In genomic region chrX:166479365-166479983, GRCm38 (mm10) we compare ENCODE assay signal across 8 mouse cellular contexts. TPM values are rescaled to one million over a fixed set of nuclear protein-coding genes. Genes with fewer than 3 reads are reported as not detected.
DNase-seq lines count a peak whose midpoint lies in the region; ATAC-seq lines count a peak whose summit lies in the region.

Gene Rab9 (minus strand): TSS chrX:166479867.

- 0 out of 2 replicates have a peak, but pooled peaks cover 5% of the 10 kb centered on the region for H3K27me3 ChIP-seq in embryonic facial prominence, embryonic 14.5 days (replicated peaks; ENCODE audit: control insufficient read depth, insufficient read depth, low read length)
- H3K27me3 ChIP-seq in limb, embryonic 15.5 days, result no peaks in the 10 kb centered on the region

- H3K4me2 ChIP-seq in embryonic facial prominence, embryonic 14.5 days (ENCODE audit: low read depth, low read length), result peak within 1 kb of the TSS; percentile 56
- H3K4me2 ChIP-seq in limb, embryonic 15.5 days, result peak within 1 kb of the TSS; percentile 45

- H3K36me3 ChIP-seq in embryonic facial prominence, embryonic 14.5 days (ENCODE audit: control insufficient read depth, insufficient read depth, low read length), result no peaks in the 10 kb centered on the region
- H3K36me3 ChIP-seq in limb, embryonic 15.5 days, result no peaks in the 10 kb centered on the region

- peak within 1 kb of the TSS; percentile 62 for H3K4me3 ChIP-seq in embryonic facial prominence, embryonic 14.5 days (ENCODE audit: low read depth, low read length)
- peak within 1 kb of the TSS; percentile 57 for H3K4me3 ChIP-seq in limb, embryonic 15.5 days

- 20% methylated on average over 32 of the region's 41 CpGs for WGBS in embryonic facial prominence, embryonic 14.5 days
- 24% methylated on average over 40 of the region's 41 CpGs for WGBS in limb, embryonic 15.5 days

- peak; percentile 91 for DNase-seq in 3T3-L1 (ENCODE audit: low read depth, low spot score)
- DNase-seq in adrenal gland, postnatal 4 days (ENCODE audit: low spot score in 2 of 2), result peak; percentile 71 to 76
- DNase-seq in embryonic facial prominence, embryonic 14.5 days (ENCODE audit: low spot score), result peak; percentile 96
- DNase-seq in heart, adult 8-10 months (ENCODE audit: low spot score), result peak; percentile 86
- DNase-seq in kidney, adult 9 months, result peak; percentile 95
- DNase-seq in monocyte, adult 2 months (ENCODE audit: low read depth in 1 of 2, low spot score in 2 of 2), result peak; percentile 73 to 83
- peak; percentile 91 to 93 for DNase-seq in spleen, postnatal 36 days (ENCODE audit: low spot score in 2 of 2)

- H3K4me1 ChIP-seq in embryonic facial prominence, embryonic 14.5 days (ENCODE audit: control insufficient read depth, insufficient read depth, low read length), result no peaks in the 10 kb centered on the region
- H3K4me1 ChIP-seq in limb, embryonic 15.5 days, result no peaks in the 10 kb centered on the region

- peak within 1 kb of the TSS; percentile 84 for H3K27ac ChIP-seq in embryonic facial prominence, embryonic 14.5 days (replicated peaks; ENCODE audit: low read depth, low read length)
- H3K27ac ChIP-seq in limb, embryonic 15.5 days, result peak within 1 kb of the TSS; percentile 85

- peak within 1 kb of the TSS; percentile 78 for H3K9ac ChIP-seq in embryonic facial prominence, embryonic 14.5 days (ENCODE audit: low read depth, low read length)
- H3K9ac ChIP-seq in limb, embryonic 15.5 days, result peak within 1 kb of the TSS; percentile 63

- no peaks in the 10 kb centered on the region for H3K9me3 ChIP-seq in embryonic facial prominence, embryonic 14.5 days (ENCODE audit: control insufficient read depth, low read length)
- H3K9me3 ChIP-seq in limb, embryonic 15.5 days, result no peaks in the 10 kb centered on the region

- ATAC-seq in embryonic facial prominence, embryonic 14.5 days (ENCODE audit: low read depth), result peak; percentile 99
- ATAC-seq in limb, embryonic 15.5 days (ENCODE audit: insufficient number of reproducible peaks, low FRiP score, low TSS enrichment, low read depth), result peak; percentile 99

RNA-seq across cellular contexts. Expression of gene Rab9, which starts in this region (rescaled TPM):
- total RNA-seq in adrenal gland, postnatal 4 days (2021), result 10 to 100 TPM; 44.0 to 44.5 TPM
- polyA plus RNA-seq in embryonic facial prominence, embryonic 14.5 days (2014; fragmentation: Nextera tagmentation; extraction: Ambion mirVana), result 55.7 and 63.3 TPM in 2 replicates
- 10 to 100 TPM; 23.2 to 25.8 (median 25.4) TPM for total RNA-seq in heart, adult 8-10 months (2022)
- polyA plus RNA-seq in limb, embryonic 15.5 days (2015; fragmentation: Nextera tagmentation; extraction: Ambion mirVana), result 55.3 and 61.6 TPM in 2 replicates

Comparison
In these comparisons a context has a peak if more than half of its experiments do, and no peak if none do; other contexts are left out.
1. Peak in every context shown above with its lines: DNase-seq, ATAC-seq, H3K4me3 ChIP-seq and H3K27ac ChIP-seq.